Mouse (Mus musculus) ES-E14 (cell line): ENCODE data around the gene Fkbp10.

Experiments
- MAFK ChIP-seq: IDR thresholded peaks from 2 replicates; pipeline ENCODE4 v1.6.1; 2014; ENCODE audit warnings: mild to moderate bottlenecking, low read depth, low read length, inconsistent platforms; ENCODE audit not compliant: insufficient read depth
- ZNF384 ChIP-seq: IDR thresholded peaks from 2 replicates; pipeline ENCODE4 v1.6.1; 2012; ENCODE audit warnings: low read depth, low read length, inconsistent platforms

DNA sequence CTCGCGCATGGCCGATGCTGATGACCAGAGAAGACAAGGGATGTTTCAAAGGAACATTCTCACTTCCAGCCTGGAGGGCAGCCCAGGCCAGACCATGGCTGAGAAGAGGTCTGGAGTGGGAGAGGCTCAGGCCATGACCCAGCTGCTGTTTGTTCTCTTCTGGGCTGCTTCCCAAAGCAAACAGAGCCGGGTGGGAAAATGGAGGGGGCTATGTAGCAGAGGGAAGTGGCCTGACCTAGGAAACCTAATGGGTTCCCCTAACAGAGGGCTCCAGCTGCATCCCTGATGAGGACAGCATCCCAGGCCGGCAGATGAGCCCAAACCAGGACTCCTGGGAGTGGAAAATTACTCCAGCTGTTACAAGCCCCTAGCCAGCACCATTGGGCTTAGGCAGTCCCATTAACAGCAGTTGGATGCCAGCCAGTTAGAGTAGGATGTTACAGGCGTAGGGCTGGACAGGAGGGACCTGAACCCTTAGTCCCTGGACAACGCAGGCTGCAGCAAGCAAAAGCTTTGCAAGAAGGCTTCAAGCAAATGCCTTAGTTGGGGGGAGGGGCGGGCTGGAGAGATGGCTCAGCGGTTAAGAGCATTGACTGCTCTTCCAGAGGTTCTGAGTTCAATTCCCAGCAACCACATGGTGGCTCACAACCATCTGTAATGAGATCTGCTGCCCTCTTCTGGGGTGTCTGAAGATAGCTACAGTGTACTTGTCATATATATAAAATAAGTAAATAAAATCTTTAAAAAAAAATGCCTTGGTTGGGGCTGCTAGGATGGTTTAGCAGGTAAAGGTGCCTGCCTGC lies 24.2 kb upstream of the Fkbp10 start:
- TF ChIP-seq ZNF384: no peak
- TF ChIP-seq MAFK: no peak
